ENCODE assay signal across 26 mouse cellular contexts in genomic region chr1:118969409-118969808, GRCm38 (mm10).
DNase-seq lines count a peak whose midpoint lies in the region; ATAC-seq and TF ChIP-seq lines count a peak whose summit lies in the region.
"Had no signal": no experiment of that assay in that cellular context is flagged by ENCODE, and none has a peak within 500 bp of the region (broad histone marks: within the 10 kb centered on the region; RNA-seq: fewer than 3 reads in every experiment).

No protein-coding gene starts in this region.

- TF ChIP-seq CTCF in cerebellum, adult 2 months (IDR thresholded peaks at IDR 0.05; ENCODE audit: borderline replicate concordance, insufficient read depth, low read depth, low read length) = no peak
- TF ChIP-seq CTCF in hindbrain, postnatal 0 days (IDR thresholded peaks at IDR 0.05; ENCODE audit: low read depth) = no peak
- no peak for TF ChIP-seq CTCF in midbrain, postnatal 0 days (IDR thresholded peaks at IDR 0.05)

- H3K4me3 ChIP-seq in cerebellum, adult 2 months (replicated peaks; ENCODE audit: insufficient read depth, low read depth, low read length) = no peak overlapping the region
- H3K4me3 ChIP-seq in hindbrain, postnatal 0 days (ENCODE audit: low read length) = no peak overlapping the region
- H3K4me3 ChIP-seq in hindbrain, embryonic 12.5 days = no peak overlapping the region
- no peak overlapping the region for H3K4me3 ChIP-seq in midbrain, postnatal 0 days (ENCODE audit: low read depth, low read length)
- no peak overlapping the region for H3K4me3 ChIP-seq in midbrain, embryonic 16.5 days (ENCODE audit: low read depth, low read length)
- no peak overlapping the region for H3K4me3 ChIP-seq in limb, embryonic 10.5 days
- H3K4me3 ChIP-seq: forebrain, embryonic 15.5 days; gastrocnemius, adult 2 months; heart, embryonic 12.5 days; limb, embryonic 13.5 days; liver, embryonic 12.5 days had no signal

- H3K9ac ChIP-seq in hindbrain, postnatal 0 days (replicated peaks; ENCODE audit: low read length) = 0 out of 2 replicates have a peak overlapping the region, but pooled peaks have one; percentile 9
- H3K9ac ChIP-seq in hindbrain, embryonic 12.5 days = no peak overlapping the region
- H3K9ac ChIP-seq in midbrain, postnatal 0 days (replicated peaks; ENCODE audit: low read length, poor library complexity, severe bottlenecking) = no peak overlapping the region
- H3K9ac ChIP-seq in midbrain, embryonic 16.5 days (ENCODE audit: low read depth, low read length) = no peak overlapping the region
- H3K9ac ChIP-seq: forebrain, embryonic 15.5 days; heart, embryonic 12.5 days; limb, embryonic 13.5 days; liver, embryonic 12.5 days; liver, postnatal 0 days had no signal

- TF ChIP-seq POLR2A in cerebellum, adult 2 months (IDR thresholded peaks at IDR 0.05; ENCODE audit: borderline replicate concordance, insufficient read depth, low read length) = no peak

- WGBS in cerebellum, adult 2 months = 20% methylated on average over 11 of the region's 11 CpGs
- WGBS in hindbrain, postnatal 0 days = 62% methylated on average over 11 of the region's 11 CpGs
- WGBS in hindbrain, embryonic 12.5 days = 80% methylated on average over 11 of the region's 11 CpGs
- WGBS in midbrain, postnatal 0 days = 67% methylated on average over 11 of the region's 11 CpGs
- 73% methylated on average over 11 of the region's 11 CpGs for WGBS in midbrain, embryonic 16.5 days
- WGBS in limb, embryonic 10.5 days = 87% methylated on average over 11 of the region's 11 CpGs

- H3K4me2 ChIP-seq in hindbrain, postnatal 0 days (ENCODE audit: low read depth, low read length) = no peak overlapping the region
- H3K4me2 ChIP-seq in hindbrain, embryonic 12.5 days (replicated peaks) = no peak overlapping the region
- no peak overlapping the region for H3K4me2 ChIP-seq in midbrain, postnatal 0 days (ENCODE audit: low read depth, low read length, poor library complexity, severe bottlenecking)
- no peak overlapping the region for H3K4me2 ChIP-seq in midbrain, embryonic 16.5 days (ENCODE audit: low read length)
- H3K4me2 ChIP-seq: forebrain, embryonic 15.5 days; heart, embryonic 12.5 days; limb, embryonic 13.5 days; liver, embryonic 12.5 days had no signal

- no peaks in the 10 kb centered on the region for H3K36me3 ChIP-seq in hindbrain, postnatal 0 days (ENCODE audit: insufficient read depth, low read length)
- peaks cover 17% of the 10 kb centered on the region for H3K36me3 ChIP-seq in hindbrain, embryonic 12.5 days
- no peaks in the 10 kb centered on the region for H3K36me3 ChIP-seq in midbrain, postnatal 0 days (ENCODE audit: insufficient read depth, low read length)
- no peaks in the 10 kb centered on the region for H3K36me3 ChIP-seq in midbrain, embryonic 16.5 days (ENCODE audit: control insufficient read depth, insufficient read depth, low read length)
- peaks cover 70% of the 10 kb centered on the region for H3K36me3 ChIP-seq in limb, embryonic 10.5 days
- H3K36me3 ChIP-seq: forebrain, embryonic 15.5 days; G1E; heart, embryonic 12.5 days; liver, embryonic 12.5 days had no signal

- no peak overlapping the region for H3K27ac ChIP-seq in cerebellum, adult 2 months (ENCODE audit: insufficient read depth, low read length)
- H3K27ac ChIP-seq in hindbrain, postnatal 0 days = no peak overlapping the region; the same call in 1 of the 2 replicates
- no peak overlapping the region for H3K27ac ChIP-seq in hindbrain, embryonic 12.5 days
- no peak overlapping the region for H3K27ac ChIP-seq in midbrain, postnatal 0 days (ENCODE audit: low read depth, low read length)
- H3K27ac ChIP-seq in midbrain, embryonic 16.5 days (ENCODE audit: low read length) = no peak overlapping the region
- H3K27ac ChIP-seq in limb, embryonic 10.5 days = peak overlapping the region; percentile 32; the same call in 1 of the 2 replicates
- H3K27ac ChIP-seq: forebrain, embryonic 15.5 days; gastrocnemius, adult 2 months; limb, embryonic 13.5 days; liver, embryonic 12.5 days; macrophage had no signal

- H3K27me3 ChIP-seq in cerebellum, adult 2 months (ENCODE audit: control insufficient read depth, insufficient read depth, low read length) = no peaks in the 10 kb centered on the region
- H3K27me3 ChIP-seq in hindbrain, postnatal 0 days (ENCODE audit: insufficient read depth, low read length) = no peaks in the 10 kb centered on the region
- H3K27me3 ChIP-seq in hindbrain, embryonic 12.5 days = no peaks in the 10 kb centered on the region; the same call in 1 of the 2 replicates
- H3K27me3 ChIP-seq in midbrain, postnatal 0 days (ENCODE audit: insufficient read depth, low read length) = no peaks in the 10 kb centered on the region
- no peaks in the 10 kb centered on the region for H3K27me3 ChIP-seq in midbrain, embryonic 16.5 days (ENCODE audit: control insufficient read depth, insufficient read depth, low read depth, low read length)
- H3K27me3 ChIP-seq in limb, embryonic 10.5 days (ENCODE audit: low read depth, poor library complexity, severe bottlenecking) = no peaks in the 10 kb centered on the region
- H3K27me3 ChIP-seq: forebrain, embryonic 15.5 days; heart, embryonic 12.5 days; limb, embryonic 13.5 days; liver, embryonic 12.5 days had no signal

- H3K9me3 ChIP-seq in hindbrain, postnatal 0 days (ENCODE audit: low read length) = no peaks in the 10 kb centered on the region
- H3K9me3 ChIP-seq in hindbrain, embryonic 12.5 days (replicated peaks) = peaks cover 12% of the 10 kb centered on the region; the same call in 1 of the 2 replicates
- no peaks in the 10 kb centered on the region for H3K9me3 ChIP-seq in midbrain, postnatal 0 days (ENCODE audit: low read length)
- no peaks in the 10 kb centered on the region for H3K9me3 ChIP-seq in midbrain, embryonic 16.5 days (replicated peaks; ENCODE audit: control insufficient read depth, low read length, poor library complexity, severe bottlenecking)
- 0 out of 2 replicates have a peak, but pooled peaks cover 3% of the 10 kb centered on the region for H3K9me3 ChIP-seq in limb, embryonic 10.5 days (replicated peaks)
- H3K9me3 ChIP-seq: forebrain, embryonic 15.5 days had no signal

- ATAC-seq in hindbrain, postnatal 0 days = peak; percentile 55
- no peak for ATAC-seq in hindbrain, embryonic 12.5 days (ENCODE audit: low FRiP score)
- peak; percentile 51 for ATAC-seq in midbrain, postnatal 0 days (ENCODE audit: low FRiP score)
- ATAC-seq in midbrain, embryonic 16.5 days = no peak
- ATAC-seq: intestine, postnatal 0 days; liver, embryonic 12.5 days; liver, postnatal 0 days; lung, postnatal 0 days had no signal

- H3K4me1 ChIP-seq in cerebellum, adult 2 months (ENCODE audit: control insufficient read depth, insufficient read depth, low read length) = no peaks in the 10 kb centered on the region
- no peaks in the 10 kb centered on the region for H3K4me1 ChIP-seq in hindbrain, postnatal 0 days (ENCODE audit: insufficient read depth, low read length)
- H3K4me1 ChIP-seq in hindbrain, embryonic 12.5 days = no peaks in the 10 kb centered on the region
- 0 out of 2 replicates have a peak, but pooled peaks cover 2% of the 10 kb centered on the region for H3K4me1 ChIP-seq in midbrain, postnatal 0 days (ENCODE audit: insufficient read depth, low read length)
- H3K4me1 ChIP-seq in midbrain, embryonic 16.5 days (ENCODE audit: control insufficient read depth, insufficient read depth, low read length) = no peaks in the 10 kb centered on the region
- peaks cover 15% of the 10 kb centered on the region for H3K4me1 ChIP-seq in limb, embryonic 10.5 days
- H3K4me1 ChIP-seq: forebrain, embryonic 15.5 days; heart, embryonic 12.5 days; liver, embryonic 12.5 days had no signal

- DNase-seq in cerebellum, postnatal 10 days = peak; percentile 49 to 70
- no peak for DNase-seq in cerebellum, adult 2 months
- peak; percentile 59 for DNase-seq in hindbrain, postnatal 0 days (ENCODE audit: low spot score)
- peak; percentile 54 for DNase-seq in midbrain, postnatal 0 days (ENCODE audit: low spot score)
- no peak for DNase-seq in limb, embryonic 10.5 days (ENCODE audit: low spot score)
- DNase-seq in layer of hippocampus, postnatal 10 days (ENCODE audit: low spot score in 2 of 2) = no peak
- DNase-seq: adrenal gland, postnatal 14 days; cerebellum, adult 11 months; cerebellum, adult 9-11 months; gastrocnemius, adult 2 months; gastrocnemius, postnatal 36 days; heart, adult 18-20 months; heart, postnatal 10 days; kidney, adult 9 months; kidney, postnatal 10 days; liver, postnatal 0 days had no signal

Comparison
In these comparisons a context has a peak if more than half of its experiments do, and no peak if none do; other contexts are left out.
1. DNase-seq: peak in cerebellum, postnatal 10 days (2 of 2), hindbrain, postnatal 0 days (single experiment) and midbrain, postnatal 0 days (single experiment); none in cerebellum, adult 2 months (0 of 2), limb, embryonic 10.5 days (single experiment) and layer of hippocampus, postnatal 10 days (0 of 2).
2. ATAC-seq: peak in hindbrain, postnatal 0 days (single experiment) and midbrain, postnatal 0 days (single experiment); none in hindbrain, embryonic 12.5 days (single experiment) and midbrain, embryonic 16.5 days (single experiment).